Mouse (Mus musculus) CH12.LX (cell line): Measurements from ENCODE around the gene Hmga2. TPM values are rescaled to one million over a fixed set of nuclear protein-coding genes. Genes with fewer than 3 reads are reported as not detected.

Experiments used
- DNase-seq: peaks from one replicate; pipeline ENCODE4 v3.0.0-alpha.2; 2013; ENCODE audit errors: extremely low read depth
- H3K27ac ChIP-seq: 2 replicates; pipeline ENCODE4 v1.5.1; 2012; ENCODE audit warnings: low read depth, mild to moderate bottlenecking, control low read depth, moderate library complexity; ENCODE audit not compliant: insufficient read depth
- H3K27me3 ChIP-seq: replicated peaks from 2 replicates; pipeline ENCODE3; 2012; ENCODE audit warnings: inconsistent platforms
- H3K36me3 ChIP-seq, 2 experiments: replicated peaks in 1 of 2; 2 replicates each; pipeline versions ENCODE3 to v1.6.1; 2012; ENCODE audit warnings: inconsistent platforms in 1 of 2, low read length in 1 of 2, mild to moderate bottlenecking in 1 of 2, mixed read lengths in 1 of 2, moderate library complexity in 1 of 2; ENCODE audit not compliant: control insufficient read depth in 1 of 2, insufficient read depth in 1 of 2
- H3K4me1 ChIP-seq, 2 experiments: 2 replicates each; pipeline ENCODE4 v1.6.1; 2012; ENCODE audit warnings: inconsistent platforms in 1 of 2, moderate library complexity in 1 of 2; ENCODE audit not compliant: insufficient read depth in 2 of 2, control insufficient read depth in 1 of 2
- H3K4me2 ChIP-seq: 2 replicates; pipeline ENCODE4 v1.6.1; 2012; ENCODE audit warnings: low read depth, mild to moderate bottlenecking, control low read depth; ENCODE audit not compliant: poor library complexity, insufficient read depth, severe bottlenecking
- H3K4me3 ChIP-seq, 3 experiments: fragments of 150-350 bp in 1 of 3; sonication (generic) in 1 of 3; replicated peaks in 1 of 3; 2 replicates each; pipeline versions ENCODE3 to v1.5.1; 2011 to 2012; ENCODE audit warnings: low read depth in 2 of 3, low read length in 2 of 3, mild to moderate bottlenecking in 2 of 3, moderate library complexity in 2 of 3, control low read depth in 1 of 3, improper control_type of control experiment in 1 of 3, inconsistent platforms in 1 of 3, mixed read lengths in 1 of 3; ENCODE audit not compliant: poor library complexity in 1 of 3
- H3K79me2 ChIP-seq: replicated peaks from 2 replicates; pipeline ENCODE4 v1.6.1; 2012; ENCODE audit warnings: mild to moderate bottlenecking, moderate library complexity; ENCODE audit not compliant: control insufficient read depth, poor library complexity, insufficient read depth, severe bottlenecking; ENCODE audit errors: extremely low read depth
- H3K9ac ChIP-seq: 2 replicates; pipeline ENCODE4 v1.6.1; 2012; ENCODE audit warnings: low read depth, mild to moderate bottlenecking, control low read depth, moderate library complexity; ENCODE audit not compliant: insufficient read depth
- H3K9me3 ChIP-seq: replicated peaks from 2 replicates; pipeline ENCODE3; 2012; ENCODE audit warnings: low read length, inconsistent platforms, mixed read lengths
- CHD1 ChIP-seq: IDR thresholded peaks from 2 replicates; pipeline ENCODE4 v1.6.1; 2012; ENCODE audit warnings: low read depth, low read length, improper control_type of control experiment, inconsistent platforms
- CHD2 ChIP-seq: IDR thresholded peaks from 2 replicates; pipeline ENCODE4 v1.6.1; 2011; ENCODE audit warnings: low read length, improper control_type of control experiment
- E2F4 ChIP-seq: IDR thresholded peaks from 2 replicates; pipeline ENCODE4 v1.6.1; 2011; ENCODE audit warnings: low read depth, low read length, improper control_type of control experiment; ENCODE audit not compliant: insufficient replicate concordance
- ELF1 ChIP-seq: IDR thresholded peaks from 2 replicates; pipeline ENCODE4 v1.6.1; 2014; ENCODE audit warnings: low read depth, mild to moderate bottlenecking, inconsistent platforms, low read length, improper control_type of control experiment
- ETS1 ChIP-seq: conservative IDR thresholded peaks from 2 replicates; pipeline ENCODE4 v1.6.1; 2012; ENCODE audit warnings: low read depth, mild to moderate bottlenecking, inconsistent platforms, low read length, improper control_type of control experiment, moderate library complexity
- HCFC1 ChIP-seq: IDR thresholded peaks from 2 replicates; pipeline ENCODE4 v1.6.1; 2012; ENCODE audit warnings: low read depth, mild to moderate bottlenecking, inconsistent platforms, low read length, improper control_type of control experiment
- IRF4 ChIP-seq: IDR thresholded peaks from 2 replicates; pipeline ENCODE4 v1.6.1; 2014; ENCODE audit warnings: low read depth, mild to moderate bottlenecking, inconsistent platforms, low read length, improper control_type of control experiment
- JUN ChIP-seq: IDR thresholded peaks from 2 replicates; pipeline ENCODE4 v1.6.1; 2011; ENCODE audit warnings: low read depth, mild to moderate bottlenecking, low read length, improper control_type of control experiment, moderate library complexity; ENCODE audit not compliant: insufficient read depth
- JUND ChIP-seq: conservative IDR thresholded peaks from 2 replicates; pipeline ENCODE4 v1.6.1; 2011; ENCODE audit warnings: low read depth, low read length, improper control_type of control experiment
- KAT2A ChIP-seq: IDR thresholded peaks from 2 replicates; pipeline ENCODE4 v1.6.1; 2012; ENCODE audit warnings: low read length, improper control_type of control experiment, inconsistent platforms; ENCODE audit not compliant: insufficient replicate concordance
- MAZ ChIP-seq: IDR thresholded peaks from 2 replicates; pipeline ENCODE4 v1.6.1; 2012; ENCODE audit warnings: low read depth, mild to moderate bottlenecking, inconsistent platforms, low read length, improper control_type of control experiment, moderate library complexity
- NRF1 ChIP-seq: IDR thresholded peaks from 2 replicates; pipeline ENCODE4 v1.6.1; 2014; ENCODE audit warnings: low read depth, mild to moderate bottlenecking, inconsistent platforms, low read length, improper control_type of control experiment, moderate library complexity
- POLR2A ChIP-seq: IDR thresholded peaks from 2 replicates; pipeline ENCODE4 v1.6.1; 2011; ENCODE audit warnings: low read depth, mild to moderate bottlenecking, improper control_type of control experiment, low read length
- RAD21 ChIP-seq: IDR thresholded peaks from 2 replicates; pipeline ENCODE4 v1.6.1; 2011; ENCODE audit warnings: low read depth, mild to moderate bottlenecking, low read length, improper control_type of control experiment, moderate library complexity
- SIN3A ChIP-seq: IDR thresholded peaks from 2 replicates; pipeline ENCODE4 v1.6.1; 2012; ENCODE audit warnings: low read length, improper control_type of control experiment, inconsistent platforms
- SMC3 ChIP-seq: IDR thresholded peaks from 2 replicates; pipeline ENCODE4 v1.6.1; 2011; ENCODE audit warnings: low read depth, low read length, improper control_type of control experiment
- TBP ChIP-seq: conservative IDR thresholded peaks from 2 replicates; pipeline ENCODE4 v1.6.1; 2011; ENCODE audit warnings: low read depth, low read length, improper control_type of control experiment
- USF1 ChIP-seq: IDR thresholded peaks from 2 replicates; pipeline ENCODE4 v1.6.1; 2014; ENCODE audit warnings: low read depth, mild to moderate bottlenecking, inconsistent platforms, low read length, improper control_type of control experiment
- USF2 ChIP-seq: conservative IDR thresholded peaks from 2 replicates; pipeline ENCODE4 v1.6.1; 2011; ENCODE audit warnings: low read depth, low read length, improper control_type of control experiment
- ZC3H11A ChIP-seq: IDR thresholded peaks from 2 replicates; pipeline ENCODE4 v1.6.1; 2012; ENCODE audit warnings: low read depth, mild to moderate bottlenecking, inconsistent platforms, low read length, improper control_type of control experiment
- ZKSCAN1 ChIP-seq: IDR thresholded peaks from 2 replicates; pipeline ENCODE4 v1.6.1; 2012; ENCODE audit warnings: low read depth, inconsistent platforms, low read length, improper control_type of control experiment, borderline replicate concordance
- ZNF384 ChIP-seq: IDR thresholded peaks from 2 replicates; pipeline ENCODE4 v1.6.1; 2012; ENCODE audit warnings: low read depth, low read length, improper control_type of control experiment, inconsistent platforms
- dilution Hi-C: fragments of 300-500 bp; cut with MboI; formaldehyde crosslinking; loops from 2 replicates; pipeline ENCODE4 v1.14.3; 2020; ENCODE audit warnings: low sequenced_read_pairs; ENCODE audit not compliant: extremely low pct_unique_long_range_greater_than_20kb, extremely low pct_ligation_motif_present
- in situ Hi-C: fragments of 300-500 bp; cut with MboI; formaldehyde crosslinking; loops from 3 replicates; pipeline ENCODE4 v1.14.3; 2019; ENCODE audit warnings: low sequenced_read_pairs, low pct_ligation_motif_present, low pct_unique_long_range_greater_than_20kb, mixed read lengths
- polyA plus RNA-seq: library from polyadenylated mRNA; unstranded; fragments of >175 nt; gene quantifications from 2 replicates; pipeline ENCODE4 v1.2.1, GENCODE M21; 2012; ENCODE audit warnings: low read depth; ENCODE audit not compliant: insufficient read length
- total RNA-seq, 2 experiments: library from RNA; depleted of rRNA; stranded (reverse); fragments of 300-350 nt in 1 of 2; fragments of >200 nt in 1 of 2; gene quantifications; 2 replicates each; pipeline ENCODE4 v1.2.3; 2012 to 2014

Hmga2 gene
- total and polyA plus RNA-seq, 3 experiments, result not detected

- H3K79me2 ChIP-seq, result no peaks in the 10 kb centered on the region
- no peak overlapping the region for H3K9ac ChIP-seq
- H3K9me3 ChIP-seq, result peaks cover 70% of the 10 kb centered on the region
- H3K36me3 ChIP-seq, result no peaks in the 10 kb centered on the region
- no peaks in the 10 kb centered on the region for H3K27me3 ChIP-seq
- H3K4me1 ChIP-seq, result no peaks in the 10 kb centered on the region
- dilution Hi-C loops (no loop called here), in situ Hi-C loops (no loop called here)
- H3K27ac ChIP-seq, result no peak overlapping the region
- DNase-seq, result no peak
- H3K4me3 ChIP-seq, result no peak overlapping the region
- H3K4me2 ChIP-seq, result no peak overlapping the region
- TF ChIP-seq NRF1 (no peak), ZKSCAN1 (no peak), JUN (no peak), USF1 (no peak), KAT2A (no peak), SMC3 (no peak), SIN3A (no peak), CHD2 (no peak), IRF4 (no peak), E2F4 (no peak), ETS1 (no peak), TBP (no peak), MAZ (no peak), ZC3H11A (no peak), ELF1 (no peak), POLR2A (no peak), CHD1 (no peak), RAD21 (no peak), JUND (no peak)
These were observed 52.3 kb downstream of the Hmga2 start for GRCm38 (mm10) chr10:120424015-120424414.

GRCm38 (mm10) chr10:120423256-120423655, 53.0 kb downstream of the Hmga2 start:
- dilution Hi-C loops, result no loop called here

More at GRCm38 (mm10) chr10:120423256-120423655, 53.0 kb downstream of the Hmga2 start:
- no peak for DNase-seq
- H3K27ac ChIP-seq, result no peak overlapping the region
- TF ChIP-seq ZNF384 (no peak), USF2 (no peak), HCFC1 (no peak), CHD1 (no peak), JUND (no peak)
- TF ChIP-seq, all 38 proteins: peak for 0
- in situ Hi-C loops, result no loop called here
- Histone ChIP-seq H3K4me1 (no peaks in the 10 kb centered on the region), H3K79me2 (no peaks in the 10 kb centered on the region), H3K36me3 (no peaks in the 10 kb centered on the region), H3K9ac (no peak overlapping the region), H3K9me3 (peaks cover 67% of the 10 kb centered on the region), H3K4me2 (no peak overlapping the region), H3K27me3 (no peaks in the 10 kb centered on the region), H3K4me3 (no peak overlapping the region)
